Mouse (Mus musculus): ENCODE data around the gene Ints13.

GRCm38 (mm10) chr6:146611897-146612296 is 34.3 kb upstream of the Ints13 start:
- TF ChIP-seq ZNF384 (IDR thresholded peaks at IDR 0.05; ENCODE audit: low read depth, low read length) (no peak), ZC3H11A (IDR thresholded peaks at IDR 0.05; ENCODE audit: borderline replicate concordance, low read depth, low read length) (no peak), CHD2 (IDR thresholded peaks at IDR 0.05; ENCODE audit: low read depth, low read length) (no peak), HCFC1 (IDR thresholded peaks at IDR 0.05; ENCODE audit: borderline replicate concordance, insufficient read depth, low read length) (no peak), MAFK (IDR thresholded peaks at IDR 0.05; ENCODE audit: insufficient read depth, low read depth, low read length) (no peak)
